Mouse (Mus musculus): ENCODE measurements at regions not wholly inside any gene's neighbourhood (a gene's known extent, or its start where the extent isn't known, plus 50 kb on each side); places are given as distances from the start of the nearest gene placed in this dataset.

GRCm38 (mm10) chr9:87405115-87405720, 149.9 kb upstream of the Cep162 start:
- no peak for TF ChIP-seq CHD1 (IDR thresholded peaks at IDR 0.05; ENCODE audit: low read depth, low read length)
- TF ChIP-seq RAD21 (IDR thresholded peaks at IDR 0.05; ENCODE audit: low read depth, low read length) = no peak
- TF ChIP-seq HCFC1 (IDR thresholded peaks at IDR 0.05; ENCODE audit: low read depth, low read length) = no peak
- TF ChIP-seq ZC3H11A (IDR thresholded peaks at IDR 0.05; ENCODE audit: low read depth, low read length) = no peak
- no peak for TF ChIP-seq CHD2 (IDR thresholded peaks at IDR 0.05; ENCODE audit: low read length)
- no peak for TF ChIP-seq MYC (IDR thresholded peaks at IDR 0.05; ENCODE audit: low read depth, low read length)
- TF ChIP-seq TCF12 (IDR thresholded peaks at IDR 0.05; ENCODE audit: low read depth, low read length) = no peak
- no peak for TF ChIP-seq MXI1 (IDR thresholded peaks at IDR 0.05; ENCODE audit: low read depth, low read length)
- TF ChIP-seq USF2 (IDR thresholded peaks at IDR 0.05; ENCODE audit: borderline replicate concordance in 1 of 2, insufficient read depth in 1 of 2, low read depth in 1 of 2, low read length in 2 of 2) = no peak
- TF ChIP-seq NELFE (IDR thresholded peaks at IDR 0.05; ENCODE audit: low read depth, low read length) = no peak
- TF ChIP-seq POLR2AphosphoS2 (IDR thresholded peaks at IDR 0.05; ENCODE audit: low read length) = no peak
- TF ChIP-seq UBTF (IDR thresholded peaks at IDR 0.05; ENCODE audit: borderline replicate concordance, insufficient read depth, low read depth, low read length) = no peak
- no peaks in the 10 kb centered on the region for H3K4me1 ChIP-seq (ENCODE audit: control insufficient read depth in 1 of 2, insufficient read depth in 2 of 2, low read length in 2 of 2)
- no peaks in the 10 kb centered on the region for H3K9me3 ChIP-seq (replicated peaks; ENCODE audit: insufficient read depth, low read length)
- H3K79me2 ChIP-seq (ENCODE audit: control insufficient read depth, insufficient read depth, low read length, poor library complexity) = no peaks in the 10 kb centered on the region
- H3K27ac ChIP-seq (ENCODE audit: control insufficient read depth, low read depth, low read length) = no peak overlapping the region
- no peak overlapping the region for H3K9ac ChIP-seq (ENCODE audit: control insufficient read depth, low read depth, low read length, poor library complexity, severe bottlenecking)
- H3K4me3 ChIP-seq (ENCODE audit: control insufficient read depth in 1 of 2, insufficient read depth in 1 of 2, low read depth in 2 of 2, low read length in 2 of 2) = no peak overlapping the region
- H3K36me3 ChIP-seq (ENCODE audit: control insufficient read depth in 1 of 2, insufficient read depth in 2 of 2, low read length in 2 of 2) = no peaks in the 10 kb centered on the region
- H3K27me3 ChIP-seq (ENCODE audit: control insufficient read depth in 1 of 2, insufficient read depth in 2 of 2, low read length in 2 of 2) = no peaks in the 10 kb centered on the region
- DNase-seq (ENCODE audit: low read depth, low spot score) = no peak

GRCm38 (mm10) chr9:87402010-87402409, 146.7 kb upstream of the Cep162 start:
- Histone ChIP-seq H3K9me3 (replicated peaks; ENCODE audit: insufficient read depth, low read length) (no peaks in the 10 kb centered on the region), H3K4me3 (ENCODE audit: control insufficient read depth in 1 of 2, insufficient read depth in 1 of 2, low read depth in 2 of 2, low read length in 2 of 2) (no peak overlapping the region), H3K9ac (ENCODE audit: control insufficient read depth, low read depth, low read length, poor library complexity, severe bottlenecking) (no peak overlapping the region), H3K79me2 (ENCODE audit: control insufficient read depth, insufficient read depth, low read length, poor library complexity) (no peaks in the 10 kb centered on the region), H3K27me3 (ENCODE audit: control insufficient read depth in 1 of 2, insufficient read depth in 2 of 2, low read length in 2 of 2) (no peaks in the 10 kb centered on the region), H3K36me3 (ENCODE audit: control insufficient read depth in 1 of 2, insufficient read depth in 2 of 2, low read length in 2 of 2) (no peaks in the 10 kb centered on the region), H3K4me1 (ENCODE audit: control insufficient read depth in 1 of 2, insufficient read depth in 2 of 2, low read length in 2 of 2) (no peaks in the 10 kb centered on the region), H3K27ac (ENCODE audit: control insufficient read depth, low read depth, low read length) (no peak overlapping the region)
- no peak for DNase-seq (ENCODE audit: low read depth, low spot score)
- TF ChIP-seq SMC3 (IDR thresholded peaks at IDR 0.05; ENCODE audit: low read depth, low read length) (no peak), ZKSCAN1 (IDR thresholded peaks at IDR 0.05; ENCODE audit: low read depth, low read length) (no peak), CHD2 (IDR thresholded peaks at IDR 0.05; ENCODE audit: low read length) (no peak), SIN3A (IDR thresholded peaks at IDR 0.05; ENCODE audit: low read length) (no peak)
